Mouse (Mus musculus): ENCODE data around the gene Olfr344.

GRCm38 (mm10) chr2:36567022-36567421 is 560 bp downstream of the Olfr344 start:
- TF ChIP-seq SIN3A (IDR thresholded peaks at IDR 0.05; ENCODE audit: low read length) (no peak), RAD21 (IDR thresholded peaks at IDR 0.05; ENCODE audit: low read depth, low read length) (no peak), CTCF (IDR thresholded peaks at IDR 0.05 in 2 of 3, conservative IDR thresholded peaks at IDR 0.05 in 1 of 3; ENCODE audit: control insufficient read depth in 1 of 3, insufficient read depth in 1 of 3, low read depth in 2 of 3, low read length in 3 of 3, poor library complexity in 1 of 3, severe bottlenecking in 1 of 3) (no peak), ELF1 (IDR thresholded peaks at IDR 0.05; ENCODE audit: low read depth, low read length) (no peak), POLR2AphosphoS5 (IDR thresholded peaks at IDR 0.05; ENCODE audit: borderline replicate concordance, low read depth, low read length) (no peak), TCF12 (IDR thresholded peaks at IDR 0.05; ENCODE audit: low read depth, low read length) (no peak), E2F4 (IDR thresholded peaks at IDR 0.05; ENCODE audit: borderline replicate concordance, low read depth, low read length) (no peak), JUND (IDR thresholded peaks at IDR 0.05; ENCODE audit: low read depth, low read length) (no peak), UBTF (IDR thresholded peaks at IDR 0.05; ENCODE audit: borderline replicate concordance, insufficient read depth, low read depth, low read length) (no peak), GATA1 (IDR thresholded peaks at IDR 0.05; ENCODE audit: low read depth, low read length) (no peak), USF2 (IDR thresholded peaks at IDR 0.05; ENCODE audit: borderline replicate concordance in 1 of 2, insufficient read depth in 1 of 2, low read depth in 1 of 2, low read length in 2 of 2) (no peak)

All from MEL (cell line).